Mouse (Mus musculus): ENCODE measurements at regions not wholly inside any gene's neighbourhood (a gene's known extent, or its start where the extent isn't known, plus 50 kb on each side); places are given as distances from the start of the nearest gene placed in this dataset.

GRCm38 (mm10) chr3:19426130-19426556 lies 202.3 kb downstream of the 1700064H15Rik start:
- WGBS: 50% methylated on average over 1 of the region's 1 CpGs
- Histone ChIP-seq H3K9me3 (ENCODE audit: control insufficient read depth, low read length) (no peaks in the 10 kb centered on the region), H3K4me1 (replicated peaks; ENCODE audit: control insufficient read depth, insufficient read depth) (no peaks in the 10 kb centered on the region), H3K4me2 (replicated peaks; ENCODE audit: low read depth) (no peak overlapping the region), H3K9ac (ENCODE audit: low read length) (no peak overlapping the region), H3K27ac (replicated peaks) (no peak overlapping the region; the same call in 1 of the 2 replicates), H3K27me3 (ENCODE audit: control insufficient read depth, insufficient read depth, low read length) (no peaks in the 10 kb centered on the region), H3K36me3 (ENCODE audit: control insufficient read depth, insufficient read depth, low read length) (no peaks in the 10 kb centered on the region), H3K4me3 (ENCODE audit: low read depth, low read length) (no peak overlapping the region)
- TF ChIP-seq EP300 (optimal IDR thresholded peaks at IDR 0.05) (no peak), CTCF (IDR thresholded peaks at IDR 0.05; ENCODE audit: low read depth) (no peak)
- ATAC-seq (ENCODE audit: low FRiP score, low TSS enrichment): peak; percentile 65
- no peak for DNase-seq (ENCODE audit: low spot score)

- no peak overlapping the region for H3K27ac ChIP-seq (replicated peaks)
- H3K4me1 ChIP-seq (replicated peaks; ENCODE audit: control insufficient read depth, insufficient read depth): no peaks in the 10 kb centered on the region
- 67% methylated on average over 1 of the region's 1 CpGs for WGBS
Observed at GRCm38 (mm10) chr3:19425322-19425721, 203.2 kb downstream of the 1700064H15Rik start.

GRCm38 (mm10) chr3:19424384-19424783 lies 204.1 kb downstream of the 1700064H15Rik start:
- TF ChIP-seq EP300 (optimal IDR thresholded peaks at IDR 0.05) (no peak), CTCF (IDR thresholded peaks at IDR 0.05; ENCODE audit: low read depth) (no peak)
- H3K4me2 ChIP-seq (replicated peaks; ENCODE audit: low read depth): no peak overlapping the region
- H3K4me3 ChIP-seq (ENCODE audit: low read depth, low read length): no peak overlapping the region
- no peaks in the 10 kb centered on the region for H3K27me3 ChIP-seq (ENCODE audit: control insufficient read depth, insufficient read depth, low read length)
- H3K36me3 ChIP-seq (ENCODE audit: control insufficient read depth, insufficient read depth, low read length): no peaks in the 10 kb centered on the region
- DNase-seq (ENCODE audit: low spot score) (no peak), ATAC-seq (ENCODE audit: low FRiP score, low TSS enrichment) (no peak)
- no peaks in the 10 kb centered on the region for H3K4me1 ChIP-seq (replicated peaks; ENCODE audit: control insufficient read depth, insufficient read depth)
- no peaks in the 10 kb centered on the region for H3K9me3 ChIP-seq (ENCODE audit: control insufficient read depth, low read length)
- no peak overlapping the region for H3K27ac ChIP-seq (replicated peaks)
- H3K9ac ChIP-seq (ENCODE audit: low read length): no peak overlapping the region

More at GRCm38 (mm10) chr3:19425322-19425721, 203.2 kb downstream of the 1700064H15Rik start:
- no peaks in the 10 kb centered on the region for H3K27me3 ChIP-seq (ENCODE audit: control insufficient read depth, insufficient read depth, low read length)
- no peak overlapping the region for H3K4me2 ChIP-seq (replicated peaks; ENCODE audit: low read depth)
- DNase-seq (ENCODE audit: low spot score) (no peak), ATAC-seq (ENCODE audit: low FRiP score, low TSS enrichment) (peak; percentile 6; the same call in 1 of the 2 replicates)
- H3K4me3 ChIP-seq (ENCODE audit: low read depth, low read length): no peak overlapping the region
- H3K36me3 ChIP-seq (ENCODE audit: control insufficient read depth, insufficient read depth, low read length): no peaks in the 10 kb centered on the region
- H3K9me3 ChIP-seq (ENCODE audit: control insufficient read depth, low read length): no peaks in the 10 kb centered on the region
- no peak overlapping the region for H3K9ac ChIP-seq (ENCODE audit: low read length)
- TF ChIP-seq CTCF (IDR thresholded peaks at IDR 0.05; ENCODE audit: low read depth) (no peak), EP300 (optimal IDR thresholded peaks at IDR 0.05) (peak; percentile 21)

GRCm38 (mm10) chr3:19421430-19421944 lies 207.0 kb downstream of the 1700064H15Rik start:
- Histone ChIP-seq H3K9ac (ENCODE audit: low read length) (no peak overlapping the region), H3K4me1 (replicated peaks; ENCODE audit: control insufficient read depth, insufficient read depth) (no peaks in the 10 kb centered on the region), H3K36me3 (ENCODE audit: control insufficient read depth, insufficient read depth, low read length) (no peaks in the 10 kb centered on the region), H3K4me2 (replicated peaks; ENCODE audit: low read depth) (no peak overlapping the region), H3K9me3 (ENCODE audit: control insufficient read depth, low read length) (no peaks in the 10 kb centered on the region), H3K27me3 (ENCODE audit: control insufficient read depth, insufficient read depth, low read length) (no peaks in the 10 kb centered on the region), H3K4me3 (ENCODE audit: low read depth, low read length) (no peak overlapping the region), H3K27ac (replicated peaks) (no peak overlapping the region)
- ATAC-seq (ENCODE audit: low FRiP score, low TSS enrichment) (no peak), DNase-seq (ENCODE audit: low spot score) (no peak)
- 83% methylated on average over 1 of the region's 1 CpGs for WGBS
- TF ChIP-seq EP300 (optimal IDR thresholded peaks at IDR 0.05) (no peak), CTCF (IDR thresholded peaks at IDR 0.05; ENCODE audit: low read depth) (no peak)

- no peak overlapping the region for H3K9ac ChIP-seq (ENCODE audit: low read length)
- DNase-seq (ENCODE audit: low spot score) (no peak), ATAC-seq (ENCODE audit: low FRiP score, low TSS enrichment) (no peak)
- H3K27me3 ChIP-seq (ENCODE audit: control insufficient read depth, insufficient read depth, low read length): no peaks in the 10 kb centered on the region
- H3K4me2 ChIP-seq (replicated peaks; ENCODE audit: low read depth): no peak overlapping the region
- no peaks in the 10 kb centered on the region for H3K4me1 ChIP-seq (replicated peaks; ENCODE audit: control insufficient read depth, insufficient read depth)
- no peaks in the 10 kb centered on the region for H3K9me3 ChIP-seq (ENCODE audit: control insufficient read depth, low read length)
- WGBS: 96% methylated on average over 5 of the region's 5 CpGs
- no peak overlapping the region for H3K4me3 ChIP-seq (ENCODE audit: low read depth, low read length)
- H3K27ac ChIP-seq (replicated peaks): no peak overlapping the region
- no peak for TF ChIP-seq CTCF (IDR thresholded peaks at IDR 0.05; ENCODE audit: low read depth)
- no peak for TF ChIP-seq EP300 (optimal IDR thresholded peaks at IDR 0.05)
- no peaks in the 10 kb centered on the region for H3K36me3 ChIP-seq (ENCODE audit: control insufficient read depth, insufficient read depth, low read length)
Observed at GRCm38 (mm10) chr3:19420912-19421311, 207.6 kb downstream of the 1700064H15Rik start.

- H3K4me2 ChIP-seq (replicated peaks; ENCODE audit: low read depth): no peak overlapping the region
- 14% methylated on average over 3 of the region's 3 CpGs for WGBS
Observed at GRCm38 (mm10) chr3:19410938-19411515, 217.4 kb downstream of the 1700064H15Rik start.

More at GRCm38 (mm10) chr3:19410938-19411515, 217.4 kb downstream of the 1700064H15Rik start:
- TF ChIP-seq EP300 (optimal IDR thresholded peaks at IDR 0.05): no peak
- no peak for TF ChIP-seq CTCF (IDR thresholded peaks at IDR 0.05; ENCODE audit: low read depth)
- H3K9me3 ChIP-seq (ENCODE audit: control insufficient read depth, low read length): no peaks in the 10 kb centered on the region
- H3K4me1 ChIP-seq (replicated peaks; ENCODE audit: control insufficient read depth, insufficient read depth): no peaks in the 10 kb centered on the region
- no peak overlapping the region for H3K27ac ChIP-seq (replicated peaks)
- no peaks in the 10 kb centered on the region for H3K27me3 ChIP-seq (ENCODE audit: control insufficient read depth, insufficient read depth, low read length)
- no peak overlapping the region for H3K4me3 ChIP-seq (ENCODE audit: low read depth, low read length)
- H3K36me3 ChIP-seq (ENCODE audit: control insufficient read depth, insufficient read depth, low read length): no peaks in the 10 kb centered on the region
- no peak for ATAC-seq (ENCODE audit: low FRiP score, low TSS enrichment)
- DNase-seq (ENCODE audit: low spot score): no peak
- no peak overlapping the region for H3K9ac ChIP-seq (ENCODE audit: low read length)

All from stomach, postnatal 0 days (tissue).